In the genomic region with DNA sequence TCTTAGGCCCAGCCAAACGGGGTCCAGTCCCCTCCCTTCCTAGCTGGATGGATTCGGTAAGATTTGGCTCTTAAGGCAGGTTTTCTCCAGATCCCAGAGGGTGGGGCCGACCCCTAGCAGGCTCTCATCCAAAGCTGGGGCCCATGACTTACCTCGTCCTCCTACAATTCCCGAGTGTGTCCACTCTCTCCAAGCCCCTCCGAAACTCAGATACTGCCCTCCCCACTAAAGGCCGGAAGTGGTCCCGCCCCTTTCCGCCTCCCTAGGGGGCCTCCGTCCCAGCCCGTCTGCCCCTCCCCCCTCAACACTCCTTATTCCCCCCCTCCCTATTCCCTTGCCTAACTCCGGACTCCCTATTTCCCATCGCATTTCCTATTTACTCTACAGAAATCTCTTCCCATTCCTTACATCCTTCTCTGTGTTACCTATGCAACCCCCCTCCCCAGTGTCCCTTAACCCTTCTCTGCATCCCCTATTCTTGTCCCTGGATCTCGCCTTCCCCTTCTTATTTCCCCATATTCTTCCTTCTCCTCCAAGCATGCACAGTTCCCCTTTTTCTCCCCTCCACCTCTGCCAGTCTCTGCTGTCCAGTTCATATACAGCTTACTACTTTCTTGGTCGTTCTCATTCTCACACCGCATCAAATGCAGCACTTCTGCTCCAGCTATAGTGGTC, we compare ENCODE assay signal across 8 mouse cellular contexts. TPM values are rescaled to one million over a fixed set of nuclear protein-coding genes. Genes with fewer than 3 reads are reported as not detected.
A peak's percentile ranks its signal among the peaks of the same experiment; 100 is the strongest.
DNase-seq lines count a peak whose midpoint lies in the region; ATAC-seq and TF ChIP-seq lines count a peak whose summit lies in the region.

No protein-coding gene starts in this region.

- no peak for TF ChIP-seq CTCF in C2C12 (IDR thresholded peaks at IDR 0.05; ENCODE audit: control insufficient read depth, insufficient read depth, insufficient read length)

- no peak overlapping the region for H3K27ac ChIP-seq in forebrain, embryonic 11.5 days (ENCODE audit: low read depth, low read length)

- H3K79me2 ChIP-seq in C2C12 (ENCODE audit: control insufficient read depth, insufficient read depth), result no peaks in the 10 kb centered on the region

- intact Hi-C loops in heart, postnatal 14 days (cut with DNase I), result loop anchor here (10.0 kb wide), 1 partner anchor 141 kb away; no protein-coding TSS in a partner anchor

- peak overlapping the region; percentile 37 for H3ac ChIP-seq in C2C12 (ENCODE audit: control insufficient read depth, insufficient read length, low read depth)

- peak overlapping the region; percentile 50 for H3K4me2 ChIP-seq in forebrain, embryonic 11.5 days (ENCODE audit: low read depth, low read length, severe bottlenecking)

- no peaks in the 10 kb centered on the region for H3K4me1 ChIP-seq in forebrain, embryonic 11.5 days (replicated peaks; ENCODE audit: control insufficient read depth, insufficient read depth, low read length)

- H3K9ac ChIP-seq in forebrain, embryonic 11.5 days (ENCODE audit: low read length), result peak overlapping the region; percentile 49

- no peaks in the 10 kb centered on the region for H3K79me3 ChIP-seq in C2C12 (ENCODE audit: low read depth)

- no peaks in the 10 kb centered on the region for H3K36me3 ChIP-seq in C2C12 (ENCODE audit: control insufficient read depth, insufficient read depth)
- H3K36me3 ChIP-seq in forebrain, embryonic 11.5 days (ENCODE audit: control insufficient read depth, insufficient read depth, low read length), result no peaks in the 10 kb centered on the region

- H3K4me3 ChIP-seq in C2C12 (ENCODE audit: insufficient read depth, poor library complexity, severe bottlenecking), result peak overlapping the region; percentile 28
- H3K4me3 ChIP-seq in forebrain, embryonic 11.5 days (ENCODE audit: low read depth, low read length), result peak overlapping the region; percentile 43

- H3K27me3 ChIP-seq in C2C12 (ENCODE audit: control insufficient read depth, insufficient read depth, insufficient read length), result no peaks in the 10 kb centered on the region
- H3K27me3 ChIP-seq in forebrain, embryonic 11.5 days (ENCODE audit: control insufficient read depth, insufficient read depth, low read length), result peaks cover 2% of the 10 kb centered on the region

- H3K9me3 ChIP-seq in forebrain, embryonic 11.5 days (ENCODE audit: control insufficient read depth, low read length), result no peaks in the 10 kb centered on the region

- peak; percentile 75 for ATAC-seq in forebrain, embryonic 11.5 days (replicated peaks; ENCODE audit: low FRiP score)

- peak; percentile 70 for DNase-seq in adrenal gland, postnatal 14 days
- peak; percentile 70 for DNase-seq in forebrain, embryonic 11.5 days (ENCODE audit: low spot score)
- peak; percentile 53 to 69 for DNase-seq in heart, postnatal 14 days
- DNase-seq in kidney, postnatal 36 days, result peak; percentile 6 to 49
- DNase-seq in lung, postnatal 10 days, result peak; percentile 70
- peak; percentile 56 for DNase-seq in ovary, postnatal 36 days (ENCODE audit: low spot score)
- DNase-seq in natural killer cell, adult 2 months (ENCODE audit: low spot score in 2 of 2), result no peak

- WGBS in forebrain, embryonic 11.5 days, result 18% methylated on average over 15 of the region's 16 CpGs

TF ChIP-seq in C2C12, 6 proteins besides CTCF, POLR2A, EP300 and RAD21:
- TF ChIP-seq CEBPB (IDR thresholded peaks at IDR 0.05; ENCODE audit: low read depth), result no peak
- TF ChIP-seq MAX (IDR thresholded peaks at IDR 0.05), result no peak
- no peak for TF ChIP-seq USF1 (IDR thresholded peaks at IDR 0.05; ENCODE audit: low read depth)
- no peak for TF ChIP-seq MYOG (IDR thresholded peaks at IDR 0.05; ENCODE audit: control insufficient read depth, extremely low read depth, insufficient read length)
- no peak for TF ChIP-seq FOSL1 (IDR thresholded peaks at IDR 0.05; ENCODE audit: insufficient read depth, low read length, poor library complexity, severe bottlenecking)
- no peak for TF ChIP-seq MYOD1 (IDR thresholded peaks at IDR 0.05; ENCODE audit: control insufficient read depth, insufficient read length, low read depth)

RNA-seq across cellular contexts. Expression of a gene that starts 0.5 kb away (rescaled TPM):
- 41.1 TPM for polyA plus RNA-seq in C2C12 (2012; fragmentation: generic; extraction: Trizol)
- total RNA-seq in adrenal gland, postnatal 14 days (2021), result 91.0 and 103 TPM in 2 replicates
- polyA plus RNA-seq in forebrain, embryonic 11.5 days (2014; fragmentation: Nextera tagmentation; extraction: Ambion mirVana), result 259 and 277 TPM in 2 replicates
- 10 to 100 TPM; 52.7 to 63.7 TPM for total RNA-seq in heart, postnatal 14 days (2021)

Comparison
In these comparisons a context has a peak if more than half of its experiments do, and no peak if none do; other contexts are left out.
1. DNase-seq: peak in adrenal gland, postnatal 14 days (single experiment), forebrain, embryonic 11.5 days (single experiment), heart, postnatal 14 days (2 of 2), kidney, postnatal 36 days (2 of 2), lung, postnatal 10 days (single experiment) and ovary, postnatal 36 days (single experiment); none in natural killer cell, adult 2 months (0 of 2).